Mouse (Mus musculus): Measurements from ENCODE around the gene Pspn. TPM values are rescaled to one million over a fixed set of nuclear protein-coding genes. Genes with fewer than 3 reads are reported as not detected.

Pspn gene
- polyA plus RNA-seq (2015; fragmentation: Nextera tagmentation; extraction: Ambion mirVana), result not detected in 2 replicates

- H3K4me3 ChIP-seq (ENCODE audit: low read depth, low read length), result no peak within 1 kb of the TSS
- WGBS, result 88% methylated on average over 9 of the region's 9 CpGs
- H3K4me2 ChIP-seq (replicated peaks; ENCODE audit: low read depth), result no peak within 1 kb of the TSS
- no peak within 1 kb of the TSS for H3K27ac ChIP-seq (ENCODE audit: low read depth, low read length)
- no peak within 1 kb of the TSS for H3K9ac ChIP-seq (ENCODE audit: low read depth, low read length)
- no peak for ATAC-seq
- 0 out of 2 replicates have a peak, but pooled peaks cover 3% of the 10 kb centered on the region for H3K4me1 ChIP-seq (replicated peaks; ENCODE audit: control insufficient read depth, insufficient read depth, low read length)
- no peak for TF ChIP-seq CTCF (IDR thresholded peaks at IDR 0.05; ENCODE audit: low read depth)
- no peaks in the 10 kb centered on the region for H3K9me3 ChIP-seq (ENCODE audit: control insufficient read depth)
- H3K27me3 ChIP-seq (replicated peaks; ENCODE audit: control insufficient read depth, insufficient read depth, low read length), result no peaks in the 10 kb centered on the region
- peaks cover 49% of the 10 kb centered on the region for H3K36me3 ChIP-seq (ENCODE audit: control insufficient read depth, insufficient read depth)
Observed at GRCm38 (mm10) chr17:56999968-57000609, at the start of gene Pspn. Gene Pspn, minus strand, starts transcription at chr17:57000018.

- no peak overlapping the region for H3K9ac ChIP-seq (ENCODE audit: low read depth, low read length)
- H3K27me3 ChIP-seq (replicated peaks; ENCODE audit: control insufficient read depth, insufficient read depth, low read length), result no peaks in the 10 kb centered on the region
- ATAC-seq, result no peak
- H3K4me1 ChIP-seq (replicated peaks; ENCODE audit: control insufficient read depth, insufficient read depth, low read length), result no peaks in the 10 kb centered on the region
- no peak overlapping the region for H3K4me2 ChIP-seq (replicated peaks; ENCODE audit: low read depth)
- no peak for TF ChIP-seq CTCF (IDR thresholded peaks at IDR 0.05; ENCODE audit: low read depth)
- WGBS, result 84% methylated on average over 3 of the region's 3 CpGs
- H3K4me3 ChIP-seq (ENCODE audit: low read depth, low read length), result no peak overlapping the region
- H3K9me3 ChIP-seq (ENCODE audit: control insufficient read depth), result no peaks in the 10 kb centered on the region
- peaks cover 6% of the 10 kb centered on the region; the same call in 1 of the 2 replicates for H3K36me3 ChIP-seq (ENCODE audit: control insufficient read depth, insufficient read depth)
- H3K27ac ChIP-seq (ENCODE audit: low read depth, low read length), result no peak overlapping the region
Observed at GRCm38 (mm10) chr17:57048816-57049215, 49.0 kb upstream of the Pspn start.

GRCm38 (mm10) chr17:57047406-57047805 is 47.6 kb upstream of the Pspn start:
- H3K27ac ChIP-seq (ENCODE audit: low read depth, low read length), result no peak overlapping the region
- no peak for ATAC-seq
- no peak for TF ChIP-seq CTCF (IDR thresholded peaks at IDR 0.05; ENCODE audit: low read depth)

DNA sequence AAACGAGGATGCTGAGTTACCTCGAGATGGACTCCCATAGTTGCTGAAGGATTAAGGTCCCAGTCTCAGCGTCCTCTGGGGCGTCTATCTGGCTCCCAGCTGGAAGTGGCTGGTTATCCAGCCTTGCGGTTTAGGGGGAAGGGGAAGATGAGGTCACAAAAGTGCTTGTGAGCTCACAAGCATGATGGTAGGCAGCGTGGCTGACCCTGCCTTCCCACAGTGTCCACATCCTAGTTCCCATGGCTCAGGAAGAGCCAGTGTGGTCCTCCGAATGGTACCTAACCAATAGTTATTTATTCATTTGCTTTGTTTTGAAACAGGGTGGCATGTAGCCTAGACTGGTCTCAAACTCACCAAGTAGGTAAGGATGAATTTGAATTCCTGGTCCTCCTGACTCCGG is 41.7 kb upstream of the Pspn start, which contains the start of gene Slc25a41:
Gene Slc25a41, minus strand, starts transcription at position 101 of the 400 bp plus-strand sequence.
- no peaks in the 10 kb centered on the region for H3K4me1 ChIP-seq (replicated peaks; ENCODE audit: control insufficient read depth, insufficient read depth, low read length)
- WGBS, result 69% methylated on average over 8 of the region's 8 CpGs

More at GRCm38 (mm10) chr17:57047406-57047805, 47.6 kb upstream of the Pspn start:
- H3K9ac ChIP-seq (ENCODE audit: low read depth, low read length), result no peak overlapping the region
- H3K36me3 ChIP-seq (ENCODE audit: control insufficient read depth, insufficient read depth), result peaks cover 6% of the 10 kb centered on the region; the same call in 1 of the 2 replicates
- 60% methylated on average over 5 of the region's 5 CpGs for WGBS
- no peak overlapping the region for H3K4me3 ChIP-seq (ENCODE audit: low read depth, low read length)
- H3K9me3 ChIP-seq (ENCODE audit: control insufficient read depth), result no peaks in the 10 kb centered on the region
- H3K4me2 ChIP-seq (replicated peaks; ENCODE audit: low read depth), result no peak overlapping the region
- H3K4me1 ChIP-seq (replicated peaks; ENCODE audit: control insufficient read depth, insufficient read depth, low read length), result no peaks in the 10 kb centered on the region
- no peaks in the 10 kb centered on the region for H3K27me3 ChIP-seq (replicated peaks; ENCODE audit: control insufficient read depth, insufficient read depth, low read length)

DNA sequence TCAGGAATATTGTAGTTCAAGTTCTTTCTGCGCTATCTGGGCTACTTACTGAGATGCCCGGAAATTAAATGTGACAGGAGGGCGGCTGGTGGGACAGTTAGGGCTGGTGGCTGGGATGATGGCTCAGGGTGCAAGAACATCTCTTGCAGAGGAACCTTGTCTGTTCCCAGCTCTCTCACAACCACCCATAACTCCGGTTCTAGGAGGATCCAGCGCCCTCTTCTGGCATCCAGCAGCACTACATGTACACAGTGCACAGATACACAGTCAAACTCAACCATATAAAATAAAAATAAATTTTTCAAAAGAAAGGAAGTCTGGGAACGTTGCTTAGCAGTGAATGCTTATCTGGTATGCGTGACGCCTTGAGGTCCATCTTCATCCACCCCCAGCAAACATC is 39.2 kb upstream of the Pspn start:
- no peak for ATAC-seq
- Histone ChIP-seq H3K36me3 (ENCODE audit: control insufficient read depth, insufficient read depth) (no peaks in the 10 kb centered on the region), H3K9me3 (ENCODE audit: control insufficient read depth) (no peaks in the 10 kb centered on the region), H3K4me2 (replicated peaks; ENCODE audit: low read depth) (no peak overlapping the region), H3K9ac (ENCODE audit: low read depth, low read length) (no peak overlapping the region), H3K4me3 (ENCODE audit: low read depth, low read length) (no peak overlapping the region), H3K4me1 (replicated peaks; ENCODE audit: control insufficient read depth, insufficient read depth, low read length) (no peaks in the 10 kb centered on the region), H3K27ac (ENCODE audit: low read depth, low read length) (no peak overlapping the region), H3K27me3 (replicated peaks; ENCODE audit: control insufficient read depth, insufficient read depth, low read length) (no peaks in the 10 kb centered on the region)
- TF ChIP-seq CTCF (IDR thresholded peaks at IDR 0.05; ENCODE audit: low read depth), result peak; percentile 50
- WGBS, result 36% methylated on average over 8 of the region's 8 CpGs

More for the DNA sequence above, 41.7 kb upstream of the Pspn start, which contains the start of gene Slc25a41:
- no peak within 1 kb of the TSS for H3K27ac ChIP-seq (ENCODE audit: low read depth, low read length)
- H3K9ac ChIP-seq (ENCODE audit: low read depth, low read length), result no peak within 1 kb of the TSS
- no peak within 1 kb of the TSS for H3K4me3 ChIP-seq (ENCODE audit: low read depth, low read length)
- H3K27me3 ChIP-seq (replicated peaks; ENCODE audit: control insufficient read depth, insufficient read depth, low read length), result no peaks in the 10 kb centered on the region
- H3K36me3 ChIP-seq (ENCODE audit: control insufficient read depth, insufficient read depth), result peaks cover 6% of the 10 kb centered on the region; the same call in 1 of the 2 replicates
- H3K9me3 ChIP-seq (ENCODE audit: control insufficient read depth), result no peaks in the 10 kb centered on the region
- no peak within 1 kb of the TSS for H3K4me2 ChIP-seq (replicated peaks; ENCODE audit: low read depth)
- TF ChIP-seq CTCF (IDR thresholded peaks at IDR 0.05; ENCODE audit: low read depth), result no peak
- no peak for ATAC-seq

- H3K36me3 ChIP-seq (ENCODE audit: control insufficient read depth, insufficient read depth), result peaks cover 9% of the 10 kb centered on the region
- no peak overlapping the region for H3K4me2 ChIP-seq (replicated peaks; ENCODE audit: low read depth)
- WGBS, result 87% methylated on average over 4 of the region's 4 CpGs
- H3K4me1 ChIP-seq (replicated peaks; ENCODE audit: control insufficient read depth, insufficient read depth, low read length), result peaks cover 3% of the 10 kb centered on the region; the same call in 1 of the 2 replicates
- no peaks in the 10 kb centered on the region for H3K9me3 ChIP-seq (ENCODE audit: control insufficient read depth)
- ATAC-seq, result no peak
- H3K27me3 ChIP-seq (replicated peaks; ENCODE audit: control insufficient read depth, insufficient read depth, low read length), result no peaks in the 10 kb centered on the region
- no peak overlapping the region for H3K27ac ChIP-seq (ENCODE audit: low read depth, low read length)
- H3K4me3 ChIP-seq (ENCODE audit: low read depth, low read length), result no peak overlapping the region
- 0 out of 2 replicates have a peak overlapping the region, but pooled peaks have one; percentile 8 for H3K9ac ChIP-seq (ENCODE audit: low read depth, low read length)
- TF ChIP-seq CTCF (IDR thresholded peaks at IDR 0.05; ENCODE audit: low read depth), result no peak
Observed at GRCm38 (mm10) chr17:57032854-57033253, 33.0 kb upstream of the Pspn start.
